Mouse (Mus musculus) c-Kit-positive CD71-positive TER-119-positive erythroid progenitor cells, embryonic 14.5 days (primary cell): ENCODE measurements around the gene Nfkbiz.

Experiments used
- DNase-seq: peaks from one replicate; pipeline ENCODE4 v3.0.0-alpha.2; 2013; ENCODE audit warnings: low spot score

The Nfkbiz gene

GRCm38 (mm10) chr16:55832040-55832439 lies 6.7 kb downstream of the Nfkbiz start:
- DNase-seq, result no peak

- DNase-seq, result no peak
Observed at GRCm38 (mm10) chr16:55831451-55831850, 7.2 kb downstream of the Nfkbiz start.

GRCm38 (mm10) chr16:55823398-55824155 lies 15.1 kb downstream of the Nfkbiz start:
- DNase-seq, result no peak

- no peak for DNase-seq
Observed at GRCm38 (mm10) chr16:55822741-55823397, 15.8 kb downstream of the Nfkbiz start.

- DNase-seq, result peak; percentile 74
Observed at GRCm38 (mm10) chr16:55821997-55822740, 16.5 kb downstream of the Nfkbiz start.

- no peak for DNase-seq
Observed at GRCm38 (mm10) chr16:55821571-55821981, 17.1 kb downstream of the Nfkbiz start.

DNA sequence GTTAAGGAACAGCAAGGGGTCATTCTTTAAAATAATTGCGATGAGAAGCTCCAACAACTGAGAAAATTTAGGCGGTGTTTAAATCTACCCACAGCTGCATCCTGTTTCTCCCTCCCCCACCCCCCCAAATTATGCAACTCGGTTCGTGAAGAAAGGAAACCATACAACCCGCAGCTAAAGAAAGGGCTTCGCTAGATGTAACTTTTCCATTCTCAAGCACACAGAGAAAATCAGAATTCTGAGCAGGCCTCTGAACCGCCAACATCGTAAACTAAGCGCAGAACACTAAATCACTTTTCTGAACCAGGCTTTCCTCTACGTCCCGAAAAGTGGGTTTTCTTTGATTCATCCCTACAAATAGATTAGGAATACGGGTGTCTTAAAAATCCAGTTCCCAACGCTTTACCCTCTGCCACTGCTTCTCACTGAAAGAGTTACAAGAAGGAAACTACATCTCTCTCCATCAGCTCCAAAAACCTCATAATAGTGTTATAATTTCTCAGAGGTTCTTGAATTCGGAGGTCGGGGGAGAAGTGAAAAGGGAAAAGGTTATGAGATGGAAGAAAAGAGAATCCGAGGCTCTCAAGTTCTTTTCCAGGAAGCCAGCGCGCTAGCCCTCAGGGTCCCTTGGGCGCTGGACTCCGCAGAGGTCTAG lies 17.7 kb downstream of the Nfkbiz start:
- DNase-seq, result no peak

DNA sequence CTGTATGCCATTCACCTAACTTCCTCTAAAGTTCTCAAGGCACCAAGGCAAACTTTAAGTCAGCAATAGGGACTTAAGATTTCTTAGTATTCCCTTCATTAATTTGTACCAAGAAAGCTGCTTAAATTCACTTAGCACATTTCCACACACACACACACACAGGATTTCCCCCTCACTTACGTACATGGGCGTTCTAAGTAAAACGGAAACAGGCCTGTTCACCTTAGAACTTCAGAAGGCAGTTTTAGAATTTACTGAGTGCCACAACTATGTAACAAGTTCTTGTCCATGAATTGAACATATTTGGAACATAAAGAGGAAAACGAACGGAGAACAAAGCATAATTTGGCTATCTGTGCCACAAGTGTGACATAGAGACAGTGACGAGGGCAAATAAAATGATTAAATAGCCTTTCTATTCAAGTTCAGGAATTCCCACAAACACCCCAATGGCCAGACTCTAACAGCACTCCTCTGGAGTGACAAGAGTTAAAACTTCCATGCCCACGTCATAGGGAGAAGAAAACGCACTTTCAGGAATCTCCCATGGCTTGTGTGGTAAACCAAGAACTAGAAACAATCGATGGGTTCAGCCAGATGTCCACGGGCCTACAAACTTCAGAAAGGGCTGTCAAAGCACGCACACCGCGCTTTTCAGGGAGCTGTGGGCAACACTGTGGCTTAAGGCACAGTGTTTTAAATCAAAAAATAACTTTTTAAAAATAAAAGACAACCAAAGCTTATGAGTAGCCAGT lies 18.4 kb downstream of the Nfkbiz start:
- no peak for DNase-seq

DNA sequence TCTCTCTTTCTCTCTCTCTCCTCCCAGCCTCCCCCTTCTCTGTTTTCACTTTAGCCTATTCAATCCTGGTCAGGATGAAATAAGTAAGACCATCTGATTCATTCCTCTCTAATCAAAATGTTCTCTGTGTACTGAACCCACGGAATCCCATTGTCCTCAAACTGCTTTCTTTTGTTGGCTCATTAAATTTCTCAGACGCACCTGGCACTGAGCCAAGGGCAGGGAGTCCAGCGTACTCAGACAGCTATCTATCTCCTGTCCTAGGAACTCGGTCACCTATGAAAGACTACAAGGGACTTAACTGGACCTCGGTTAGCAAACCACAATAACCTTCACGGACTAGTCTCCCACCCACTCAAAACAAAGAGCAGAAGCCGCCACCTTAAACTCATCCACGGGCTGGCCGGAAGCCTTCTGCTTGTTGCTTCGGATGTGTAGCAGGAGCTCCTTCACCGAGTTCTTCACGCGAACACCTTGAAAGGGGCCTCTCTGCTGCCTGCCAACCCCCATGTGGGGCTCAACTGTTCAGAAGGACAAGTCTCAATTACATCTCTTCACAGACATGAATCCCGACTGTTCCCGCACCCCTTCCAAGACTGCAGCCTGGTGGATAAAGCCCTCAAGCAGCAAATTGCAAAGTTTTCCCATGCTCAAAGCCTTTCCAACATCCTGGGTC lies 19.4 kb downstream of the Nfkbiz start:
- DNase-seq, result no peak

- no peak for DNase-seq
Observed at GRCm38 (mm10) chr16:55817717-55818515, 20.8 kb downstream of the Nfkbiz start.

GRCm38 (mm10) chr16:55816202-55816941 lies 22.3 kb downstream of the Nfkbiz start:
- no peak for DNase-seq

GRCm38 (mm10) chr16:55815466-55815865 lies 23.2 kb downstream of the Nfkbiz start:
- no peak for DNase-seq

- no peak for DNase-seq
Observed at GRCm38 (mm10) chr16:55814686-55815085, 24.0 kb downstream of the Nfkbiz start.

DNA sequence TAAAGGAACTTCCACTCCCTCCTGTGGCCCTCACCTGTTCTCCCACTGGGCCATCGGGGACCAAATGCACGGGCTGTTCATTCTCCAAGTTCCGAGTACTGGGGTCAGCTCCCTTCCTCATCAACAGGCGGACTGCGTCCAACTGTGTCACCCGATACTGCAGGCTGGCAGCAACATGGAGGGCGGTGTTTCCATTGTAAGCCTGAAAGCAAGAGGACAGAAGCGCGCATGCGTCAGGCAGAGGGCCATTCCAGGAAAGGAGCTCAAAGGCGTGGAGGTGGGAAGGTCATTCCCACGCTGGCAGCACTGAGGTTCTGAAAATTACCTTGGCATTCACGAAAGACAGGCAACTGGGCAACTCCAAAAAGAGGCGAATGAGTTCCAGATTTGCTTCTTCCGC lies 24.8 kb downstream of the Nfkbiz start:
- DNase-seq, result no peak

DNA sequence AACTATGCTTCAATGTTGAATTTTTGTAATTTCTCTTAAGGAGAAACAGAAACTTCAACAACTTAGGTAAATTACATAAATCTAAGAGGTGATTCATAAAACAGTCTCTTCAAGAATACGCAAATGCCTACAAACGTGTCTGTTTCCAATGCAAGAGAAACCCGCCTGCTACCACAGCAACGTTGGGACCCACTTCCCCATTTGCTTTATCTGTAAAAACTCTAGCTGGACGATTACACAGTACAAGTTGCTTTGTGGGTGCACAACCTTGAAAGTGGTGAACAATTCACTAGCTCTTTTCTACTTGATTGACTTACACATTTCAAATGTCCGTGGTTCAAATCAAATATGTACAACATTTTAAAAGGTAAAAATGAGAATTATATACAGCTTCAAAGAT lies 26.9 kb downstream of the Nfkbiz start:
- DNase-seq, result no peak

DNA sequence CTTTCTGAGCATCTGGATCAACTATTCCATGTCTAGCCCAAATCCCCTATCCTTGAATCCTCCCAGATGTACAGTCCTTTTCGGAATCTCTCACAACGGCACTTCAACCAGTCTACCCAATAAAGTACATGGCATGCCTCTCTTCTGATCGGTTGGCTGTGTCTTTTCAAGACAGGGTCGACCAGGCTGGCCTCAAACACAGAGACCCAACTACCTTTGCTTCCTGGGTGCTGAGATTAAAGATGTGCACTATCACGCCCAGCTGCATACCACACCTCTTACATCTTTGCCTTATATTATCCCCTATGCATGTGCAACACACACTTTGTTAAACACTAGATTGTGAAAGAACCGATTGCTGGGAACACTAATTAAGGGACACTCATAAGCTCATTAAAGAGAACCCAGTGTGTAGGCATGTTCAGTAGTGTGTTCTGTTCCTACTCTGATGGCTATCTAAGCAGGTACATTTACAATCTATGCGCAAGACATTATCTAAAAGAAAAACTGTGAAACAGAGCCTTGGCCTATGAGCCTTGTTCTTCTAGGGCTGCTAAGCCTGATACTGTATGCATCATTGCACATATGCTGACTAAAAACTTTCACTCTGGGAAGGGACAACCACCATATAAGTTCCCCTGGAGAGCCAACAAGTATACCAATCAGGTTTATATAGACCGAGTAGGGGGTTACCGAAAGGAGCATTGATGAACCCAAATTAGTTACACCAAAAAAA lies 28.8 kb downstream of the Nfkbiz start:
- no peak for DNase-seq

GRCm38 (mm10) chr16:55809345-55809744 lies 29.4 kb downstream of the Nfkbiz start:
- no peak for DNase-seq

GRCm38 (mm10) chr16:55807505-55807932 lies 31.2 kb downstream of the Nfkbiz start:
- no peak for DNase-seq

DNA sequence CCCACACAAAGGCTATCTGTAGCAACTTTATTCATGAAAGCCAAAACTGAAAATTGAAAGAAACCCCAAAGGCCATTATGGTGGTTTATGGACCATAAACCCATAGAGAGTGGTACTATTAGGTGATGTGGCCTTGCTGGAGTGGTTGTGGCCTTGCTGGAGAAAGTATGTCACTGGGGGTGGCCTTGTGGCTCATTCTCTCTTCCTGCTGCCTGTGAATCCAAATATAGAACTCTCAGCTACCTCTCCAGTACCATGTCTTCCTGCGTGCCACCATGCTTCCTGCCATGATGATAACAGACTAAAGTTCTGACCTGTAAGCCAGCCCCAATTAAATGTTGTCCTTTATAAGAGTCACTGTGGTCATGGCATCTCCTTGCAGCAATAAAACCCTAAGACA lies 33.9 kb downstream of the Nfkbiz start:
- DNase-seq, result no peak
